Mouse (Mus musculus): ENCODE data around the gene Nudt21. TPM values are rescaled to one million over a fixed set of nuclear protein-coding genes. Genes with fewer than 3 reads are reported as not detected.

Gene Nudt21
- polyA plus RNA-seq, 1 experiment from 2014 or later: 162 TPM

DNA sequence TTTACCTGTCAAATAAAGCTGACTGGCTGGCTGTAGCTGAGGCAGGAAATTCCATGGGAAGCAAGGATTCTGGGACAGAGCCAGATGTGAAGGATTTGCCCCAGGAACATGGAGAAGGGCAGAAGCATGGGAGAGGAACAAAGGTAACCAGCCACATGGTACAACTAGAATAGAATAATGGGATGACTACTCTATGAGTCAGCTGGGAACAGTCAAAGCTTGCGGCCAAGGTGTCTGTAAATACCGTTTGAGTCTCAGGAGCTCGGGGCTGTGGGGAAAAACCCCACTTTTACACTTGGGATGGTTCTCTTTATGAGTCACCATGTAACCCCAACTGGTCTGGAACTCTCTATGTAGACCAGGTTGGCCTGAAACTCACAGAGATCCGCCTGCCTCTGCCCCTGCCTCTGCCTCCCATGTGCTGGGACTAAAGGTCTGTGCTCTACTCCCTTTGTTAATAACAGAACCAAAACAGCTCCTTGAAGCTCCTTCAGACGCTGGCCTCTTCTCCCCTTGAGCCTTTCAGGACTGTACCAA is 55.1 kb downstream of the Nudt21 start:
- Histone ChIP-seq H3K27me3 (ENCODE audit: insufficient read depth, poor library complexity, severe bottlenecking) (no peaks in the 10 kb centered on the region), H3K9me3 (no peaks in the 10 kb centered on the region), H3K36me3 (peaks cover 97% of the 10 kb centered on the region), H3K27ac (no peak overlapping the region), H3K4me3 (no peak overlapping the region), H3K4me1 (replicated peaks) (no peaks in the 10 kb centered on the region)
- no peak for DNase-seq (ENCODE audit: low spot score)
- WGBS: 90% methylated on average over 5 of the region's 5 CpGs

GRCm38 (mm10) chr8:93980141-93980540 is 56.7 kb downstream of the Nudt21 start:
- Histone ChIP-seq H3K4me3 (no peak overlapping the region), H3K27me3 (ENCODE audit: insufficient read depth, poor library complexity, severe bottlenecking) (no peaks in the 10 kb centered on the region), H3K36me3 (peaks cover 99% of the 10 kb centered on the region), H3K4me1 (replicated peaks) (no peaks in the 10 kb centered on the region), H3K9me3 (no peaks in the 10 kb centered on the region), H3K27ac (no peak overlapping the region)
- DNase-seq (ENCODE audit: low spot score): no peak
- WGBS: 98% methylated on average over 4 of the region's 4 CpGs

DNA sequence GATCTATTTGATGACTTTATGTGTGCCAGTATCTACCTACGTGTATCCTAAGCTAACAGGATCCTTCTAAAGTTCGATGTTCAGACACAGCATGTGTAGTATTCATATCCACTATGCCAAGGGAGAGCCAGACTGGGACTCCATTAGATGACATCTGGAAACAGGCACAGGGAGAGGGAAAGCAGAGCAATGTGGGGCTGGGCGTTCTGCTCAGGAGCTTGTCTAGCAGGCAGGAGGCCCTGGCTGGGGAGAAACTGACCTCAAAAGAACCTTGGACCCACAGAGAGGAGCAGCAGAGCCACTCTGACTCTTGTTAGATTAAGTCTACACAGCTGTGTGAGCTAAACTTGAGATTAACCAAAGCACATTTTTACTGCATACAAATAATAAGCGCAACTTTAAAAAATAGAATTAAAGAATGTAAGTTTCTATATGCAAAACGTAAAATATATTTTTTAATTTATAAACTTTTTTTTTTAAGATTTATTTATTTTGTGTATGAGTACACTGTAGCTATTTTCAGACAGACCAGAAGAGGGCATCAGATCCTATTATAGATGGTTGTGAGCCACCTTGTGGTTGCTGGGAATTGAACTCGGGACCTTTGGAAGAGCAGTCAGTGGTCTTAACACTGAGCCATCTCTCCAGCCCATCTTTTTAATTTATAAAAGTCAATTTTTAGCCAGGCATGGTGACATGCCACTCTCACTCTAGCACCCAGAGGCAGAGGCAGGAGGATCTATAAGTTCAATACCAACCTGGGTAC is 60.2 kb downstream of the Nudt21 start:
- WGBS: 91% methylated on average over 6 of the region's 6 CpGs
- no peaks in the 10 kb centered on the region for H3K4me1 ChIP-seq (replicated peaks)
- H3K9me3 ChIP-seq: no peaks in the 10 kb centered on the region
- H3K36me3 ChIP-seq: peaks cover 98% of the 10 kb centered on the region
- no peak overlapping the region for H3K27ac ChIP-seq
- H3K4me3 ChIP-seq: no peak overlapping the region
- no peak for DNase-seq (ENCODE audit: low spot score)
- no peaks in the 10 kb centered on the region for H3K27me3 ChIP-seq (ENCODE audit: insufficient read depth, poor library complexity, severe bottlenecking)

DNA sequence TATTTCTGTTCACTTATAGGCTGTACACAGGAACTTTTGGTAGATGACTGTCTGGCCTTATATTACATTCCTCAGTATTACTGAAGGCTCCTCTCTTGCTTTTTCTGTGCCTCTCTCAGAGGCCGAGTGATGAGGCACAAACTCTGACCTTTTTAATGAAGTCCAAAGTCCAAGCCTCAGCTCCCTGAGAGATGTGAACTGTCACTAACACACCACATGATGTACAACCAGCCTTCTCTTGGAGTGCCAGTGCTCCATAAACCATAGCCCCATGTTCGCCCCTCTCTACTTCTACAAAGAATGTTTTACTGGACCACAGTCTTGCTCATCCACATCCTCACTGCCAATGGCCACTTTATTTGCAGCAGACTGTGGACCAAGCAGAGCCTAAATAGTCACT is 61.5 kb downstream of the Nudt21 start:
- Histone ChIP-seq H3K4me3 (no peak overlapping the region), H3K27me3 (ENCODE audit: insufficient read depth, poor library complexity, severe bottlenecking) (no peaks in the 10 kb centered on the region), H3K27ac (no peak overlapping the region), H3K4me1 (replicated peaks) (no peaks in the 10 kb centered on the region), H3K36me3 (peaks cover 98% of the 10 kb centered on the region), H3K9me3 (no peaks in the 10 kb centered on the region)
- 92% methylated on average over 2 of the region's 2 CpGs for WGBS
- DNase-seq (ENCODE audit: low spot score): no peak

- peaks cover 98% of the 10 kb centered on the region for H3K36me3 ChIP-seq
- DNase-seq (ENCODE audit: low spot score): no peak
- WGBS: 85% methylated on average over 11 of the region's 11 CpGs
Measured at GRCm38 (mm10) chr8:93974602-93975186, 62.1 kb downstream of the Nudt21 start.

DNA sequence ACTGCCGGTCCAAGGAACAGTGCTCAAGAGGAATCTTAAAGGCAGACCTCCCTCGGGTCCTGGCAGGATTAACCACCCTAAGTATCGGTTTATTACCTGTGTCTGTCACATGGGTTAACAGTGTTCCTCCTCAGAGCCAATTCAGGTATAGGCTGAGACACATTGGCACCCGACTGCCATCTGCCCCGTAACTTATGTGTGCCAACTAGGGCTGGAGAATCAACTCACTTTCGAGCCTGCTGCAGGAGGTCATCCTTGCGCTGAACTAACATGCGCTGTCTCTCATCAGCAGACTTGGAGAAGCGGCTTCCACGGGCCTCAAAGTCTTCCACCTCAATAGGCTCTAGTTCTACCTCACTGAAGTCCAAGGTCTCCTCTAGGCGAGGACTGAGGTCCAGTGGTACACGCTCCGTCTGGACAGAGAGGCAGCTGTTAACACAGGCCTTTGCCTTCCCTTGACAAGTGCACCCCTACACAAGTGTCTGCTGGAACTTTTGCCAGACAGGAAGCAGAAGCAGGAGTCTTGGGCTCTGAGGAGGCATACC is 62.9 kb downstream of the Nudt21 start:
- WGBS: 94% methylated on average over 13 of the region's 13 CpGs
- H3K36me3 ChIP-seq: peaks cover 92% of the 10 kb centered on the region
- H3K27ac ChIP-seq: no peak overlapping the region
- no peaks in the 10 kb centered on the region for H3K9me3 ChIP-seq
- DNase-seq (ENCODE audit: low spot score): no peak
- peaks cover 7% of the 10 kb centered on the region for H3K4me1 ChIP-seq (replicated peaks)
- H3K27me3 ChIP-seq (ENCODE audit: insufficient read depth, poor library complexity, severe bottlenecking): no peaks in the 10 kb centered on the region
- H3K4me3 ChIP-seq: no peak overlapping the region

More at GRCm38 (mm10) chr8:93974602-93975186, 62.1 kb downstream of the Nudt21 start:
- Histone ChIP-seq H3K27me3 (ENCODE audit: insufficient read depth, poor library complexity, severe bottlenecking) (no peaks in the 10 kb centered on the region), H3K27ac (no peak overlapping the region), H3K9me3 (no peaks in the 10 kb centered on the region), H3K4me3 (no peak overlapping the region), H3K4me1 (replicated peaks) (peaks cover 4% of the 10 kb centered on the region)

DNA sequence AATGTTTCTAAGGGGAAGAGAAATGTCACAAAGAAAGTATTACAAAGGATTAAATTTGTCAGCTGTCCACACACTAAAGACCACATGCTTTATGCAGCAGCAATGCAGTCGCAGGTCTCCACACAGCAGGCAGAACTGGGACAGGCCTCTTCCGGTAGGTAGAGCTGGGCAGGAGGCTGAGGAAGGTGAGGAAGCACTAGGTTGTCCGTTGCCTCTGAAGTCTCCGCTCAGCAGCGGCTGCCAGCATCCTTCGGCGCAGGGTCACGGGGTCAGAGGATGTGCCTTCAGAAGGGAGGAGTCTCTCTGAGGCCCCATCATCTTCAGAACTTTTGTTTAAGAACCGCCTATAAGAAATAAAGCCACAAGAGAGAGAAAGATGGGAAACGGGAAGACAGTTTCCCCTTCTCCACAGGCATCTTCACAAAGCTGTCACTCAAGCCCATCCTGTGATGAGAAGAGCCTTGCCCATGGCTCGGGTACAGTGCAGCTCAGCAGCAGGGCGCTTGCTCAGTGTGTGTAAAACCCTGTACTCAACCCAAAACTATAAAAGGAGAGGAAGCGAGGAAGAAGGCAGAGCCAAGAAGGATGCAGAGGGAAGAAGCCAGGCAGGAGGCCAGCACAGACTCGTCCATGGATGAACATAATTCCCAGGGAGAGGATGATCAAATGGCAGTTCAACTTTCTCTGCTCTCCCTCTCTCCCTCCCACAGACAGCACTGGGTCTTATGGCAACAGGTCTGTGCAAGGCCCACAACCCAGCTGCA is 63.7 kb downstream of the Nudt21 start:
- no peak overlapping the region for H3K27ac ChIP-seq
- no peaks in the 10 kb centered on the region for H3K9me3 ChIP-seq
- 85% methylated on average over 14 of the region's 14 CpGs for WGBS
- H3K4me3 ChIP-seq: no peak overlapping the region
- DNase-seq (ENCODE audit: low spot score): no peak
- peaks cover 84% of the 10 kb centered on the region for H3K36me3 ChIP-seq
- peaks cover 13% of the 10 kb centered on the region for H3K4me1 ChIP-seq (replicated peaks)
- H3K27me3 ChIP-seq (ENCODE audit: insufficient read depth, poor library complexity, severe bottlenecking): no peaks in the 10 kb centered on the region

DNA sequence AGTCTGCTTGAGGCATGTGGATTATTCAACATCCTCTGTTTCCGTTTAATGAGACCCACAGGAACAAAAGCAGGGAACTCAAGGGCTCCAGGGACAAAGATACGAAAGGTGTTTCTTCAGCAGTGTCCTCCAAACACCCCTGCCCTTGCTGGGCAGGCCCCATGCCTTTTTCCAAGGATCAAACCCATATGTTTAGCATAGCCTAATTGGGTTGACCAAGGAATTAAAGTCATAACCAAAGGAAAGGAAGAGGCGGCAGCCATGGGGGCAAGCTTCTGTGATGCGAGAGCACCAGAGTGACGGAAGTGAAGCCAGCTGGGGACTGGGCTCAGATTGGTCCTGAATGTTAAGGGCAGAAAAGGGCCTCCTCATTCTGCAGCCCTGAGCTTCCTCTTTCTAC is 64.6 kb downstream of the Nudt21 start:
- WGBS: 93% methylated on average over 5 of the region's 5 CpGs
- Histone ChIP-seq H3K27ac (no peak overlapping the region), H3K9me3 (no peaks in the 10 kb centered on the region), H3K36me3 (peaks cover 75% of the 10 kb centered on the region), H3K4me1 (replicated peaks) (peaks cover 19% of the 10 kb centered on the region), H3K27me3 (ENCODE audit: insufficient read depth, poor library complexity, severe bottlenecking) (no peaks in the 10 kb centered on the region), H3K4me3 (no peak overlapping the region)
- no peak for DNase-seq (ENCODE audit: low spot score)

DNA sequence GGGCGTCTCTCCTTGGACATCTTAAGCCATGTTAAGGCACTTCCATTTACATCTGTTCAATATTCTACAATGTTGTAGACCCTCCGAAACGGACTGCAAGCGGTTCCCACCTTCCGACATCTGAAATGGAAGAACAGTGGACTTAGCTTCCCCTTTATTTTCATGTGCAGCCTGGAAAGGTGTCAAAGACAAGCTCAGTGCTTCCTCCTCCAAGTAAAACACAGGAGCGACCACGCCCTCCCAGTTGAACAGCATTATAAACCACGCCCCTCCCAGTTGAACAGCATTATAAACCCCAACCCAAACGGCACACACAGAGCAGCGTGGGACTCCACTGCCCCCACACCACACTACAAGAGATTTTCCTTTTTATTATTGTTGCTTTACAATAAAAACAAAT is 65.4 kb downstream of the Nudt21 start:
- Histone ChIP-seq H3K27me3 (ENCODE audit: insufficient read depth, poor library complexity, severe bottlenecking) (no peaks in the 10 kb centered on the region), H3K4me1 (replicated peaks) (peaks cover 19% of the 10 kb centered on the region), H3K4me3 (no peak overlapping the region), H3K27ac (no peak overlapping the region), H3K9me3 (no peaks in the 10 kb centered on the region), H3K36me3 (peaks cover 70% of the 10 kb centered on the region)
- 92% methylated on average over 10 of the region's 10 CpGs for WGBS
- no peak for DNase-seq (ENCODE audit: low spot score)

DNA sequence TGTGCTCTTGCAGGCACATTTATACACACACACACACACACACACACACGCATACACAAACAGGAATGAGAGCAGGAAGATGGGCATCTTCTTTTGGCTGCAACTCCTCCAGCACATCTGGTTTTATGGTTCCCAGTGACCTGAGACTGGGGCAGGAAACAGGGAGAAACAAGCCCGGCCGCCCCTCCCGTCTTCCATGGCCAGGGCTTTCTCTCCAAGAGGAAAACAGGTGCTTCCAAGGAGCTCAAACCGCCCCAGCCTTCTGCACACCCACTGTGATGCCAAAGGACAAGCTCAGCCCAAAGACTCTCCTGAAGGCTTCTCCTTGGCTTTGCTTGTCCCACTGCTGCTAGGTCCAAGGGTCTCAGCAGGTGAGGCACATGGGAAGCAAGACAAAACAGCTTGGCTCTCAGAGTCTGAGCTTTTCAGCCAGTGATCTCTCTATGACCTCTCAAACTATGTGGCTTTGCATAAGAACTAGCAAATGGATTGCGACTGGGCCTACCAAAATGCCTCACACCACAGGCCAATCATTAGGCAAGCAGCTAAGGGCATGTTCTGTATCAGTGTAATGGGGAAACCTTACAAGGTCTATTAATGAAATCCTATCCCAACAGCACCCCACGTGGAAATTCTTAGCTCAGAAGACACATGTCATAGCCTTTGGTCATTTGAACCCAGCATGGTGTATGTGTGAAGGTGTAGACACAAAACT is 67.0 kb downstream of the Nudt21 start:
- Histone ChIP-seq H3K36me3 (peaks cover 66% of the 10 kb centered on the region), H3K4me3 (no peak overlapping the region), H3K27ac (0 out of 2 replicates have a peak overlapping the region, but pooled peaks have one; percentile 16), H3K4me1 (replicated peaks) (peaks cover 19% of the 10 kb centered on the region), H3K9me3 (no peaks in the 10 kb centered on the region), H3K27me3 (ENCODE audit: insufficient read depth, poor library complexity, severe bottlenecking) (no peaks in the 10 kb centered on the region)
- no peak for DNase-seq (ENCODE audit: low spot score)
- WGBS: 71% methylated on average over 7 of the region's 7 CpGs

- Histone ChIP-seq H3K9me3 (no peaks in the 10 kb centered on the region), H3K27me3 (ENCODE audit: insufficient read depth, poor library complexity, severe bottlenecking) (no peaks in the 10 kb centered on the region), H3K36me3 (peaks cover 56% of the 10 kb centered on the region), H3K4me1 (replicated peaks) (peaks cover 19% of the 10 kb centered on the region), H3K4me3 (no peak overlapping the region), H3K27ac (no peak overlapping the region)
- 66% methylated on average over 6 of the region's 6 CpGs for WGBS
- no peak for DNase-seq (ENCODE audit: low spot score)
Measured at GRCm38 (mm10) chr8:93968293-93968692, 68.5 kb downstream of the Nudt21 start.
